Mouse (Mus musculus): ENCODE measurements at regions not wholly inside any gene's neighbourhood (a gene's known extent, or its start where the extent isn't known, plus 50 kb on each side); places are given as distances from the start of the nearest gene placed in this dataset.
A peak's percentile ranks its signal among the peaks of the same experiment; 100 is the strongest.
"Not testable (repeated sequence)": the region's sequence is repeated elsewhere in the genome, so short reads cannot be mapped to it uniquely, and the experiment has no call there.

- peak; percentile 27 for TF ChIP-seq CTCF (IDR thresholded peaks at IDR 0.05)
- not testable (repeated sequence) for TF ChIP-seq EP300 (IDR thresholded peaks at IDR 0.05)
Measured at GRCm38 (mm10) chr12:20464585-20464984, 510.3 kb downstream of the Gm21863 start.

Data from lung, postnatal 0 days (tissue).